Mouse (Mus musculus) liver, embryonic 15.5 days (tissue): ENCODE data around the gene Hmgb1. TPM values are rescaled to one million over a fixed set of nuclear protein-coding genes. Genes with fewer than 3 reads are reported as not detected.
A peak's percentile ranks its signal among the peaks of the same experiment; 100 is the strongest.

ENCODE experiments used
- ATAC-seq: fragments of 200-750 bp; cut with Nextera tagmentation; 2 replicates; pipeline ENCODE4 v1.8.0; 2017; ENCODE audit warnings: moderate number of reproducible peaks, mild to moderate bottlenecking, moderate library complexity; ENCODE audit not compliant: insufficient read depth
- H3K27ac ChIP-seq: fragments of 300-500 bp; sonication (generic); replicated peaks from 2 replicates; pipeline ENCODE4 v1.5.1; 2015; ENCODE audit warnings: mild to moderate bottlenecking, inconsistent platforms
- H3K27me3 ChIP-seq: fragments of 300-500 bp; sonication (generic); 2 replicates; pipeline ENCODE4 v1.6.1; 2015; ENCODE audit warnings: mild to moderate bottlenecking, inconsistent platforms
- H3K36me3 ChIP-seq: fragments of 300-500 bp; sonication (generic); replicated peaks from 2 replicates; pipeline ENCODE4 v1.6.1; 2015; ENCODE audit warnings: moderate library complexity, mild to moderate bottlenecking, inconsistent platforms
- H3K4me1 ChIP-seq: fragments of 300-500 bp; sonication (generic); replicated peaks from 2 replicates; pipeline ENCODE4 v1.6.1; 2015; ENCODE audit warnings: inconsistent platforms
- H3K4me2 ChIP-seq: fragments of 300-500 bp; sonication (generic); 2 replicates; pipeline ENCODE4 v1.6.1; 2015; ENCODE audit warnings: moderate library complexity, mild to moderate bottlenecking, inconsistent platforms
- H3K4me3 ChIP-seq: fragments of 300-500 bp; sonication (generic); replicated peaks from 2 replicates; pipeline ENCODE4 v1.5.1; 2015; ENCODE audit warnings: mild to moderate bottlenecking, inconsistent platforms
- H3K9ac ChIP-seq: fragments of 300-500 bp; sonication (generic); 2 replicates; pipeline ENCODE4 v1.6.1; 2015; ENCODE audit warnings: moderate library complexity, mild to moderate bottlenecking, inconsistent platforms
- H3K9me3 ChIP-seq: fragments of 300-500 bp; sonication (generic); replicated peaks from 2 replicates; pipeline ENCODE4 v1.6.1; 2016; ENCODE audit warnings: inconsistent platforms
- WGBS: fragments of 180-500 bp; shearing (Covaris S2); methylation state at CpG from one replicate; pipeline ENCODE4 v1.1.7; 2015; ENCODE audit warnings: mixed read lengths; ENCODE audit not compliant: insufficient replicate concordance; 5-methylcytosine and 5-hydroxymethylcytosine counted together
- polyA plus RNA-seq: library from polyadenylated mRNA; unstranded; fragments of >200 nt; fragmentation: Nextera tagmentation; extraction: Ambion mirVana; gene quantifications from 2 replicates; pipeline ENCODE4 v1.2.1, GENCODE M21; 2015

Hmgb1 gene
- polyA plus RNA-seq, 1 experiment from 2014 or later, result 440 TPM

DNA sequence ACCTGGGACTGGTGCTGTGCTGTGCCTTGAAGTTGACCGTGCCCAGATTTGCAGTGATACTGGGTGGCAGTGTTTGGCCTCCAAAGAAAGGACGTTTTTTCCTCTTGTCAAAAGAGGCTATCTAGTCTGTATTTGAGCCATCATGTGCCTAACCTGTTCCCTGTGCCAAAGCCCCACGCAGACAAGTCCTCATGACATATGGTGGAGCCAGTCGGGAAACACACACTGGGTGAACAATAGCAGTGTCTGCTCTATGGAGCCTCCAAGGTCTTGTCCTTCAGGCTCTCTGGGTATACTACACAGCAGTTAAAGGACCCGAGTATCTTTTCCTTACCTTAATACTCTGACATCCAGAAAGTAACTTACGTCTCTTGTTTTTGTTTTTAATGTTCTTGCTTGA, 141.0 kb downstream of the Hmgb1 start:
- 74% methylated on average over 6 of the region's 6 CpGs for WGBS
- Histone ChIP-seq H3K4me1 (no peaks in the 10 kb centered on the region), H3K27ac (no peak overlapping the region), H3K4me3 (no peak overlapping the region), H3K9ac (no peak overlapping the region), H3K27me3 (no peaks in the 10 kb centered on the region), H3K9me3 (no peaks in the 10 kb centered on the region), H3K36me3 (peaks cover 27% of the 10 kb centered on the region), H3K4me2 (no peak overlapping the region)
- no peak for ATAC-seq

GRCm38 (mm10) chr5:149039825-149040224, 144.5 kb downstream of the Hmgb1 start:
- no peaks in the 10 kb centered on the region for H3K27me3 ChIP-seq
- H3K36me3 ChIP-seq, result peaks cover 5% of the 10 kb centered on the region; the same call in 1 of the 2 replicates
- no peak for ATAC-seq
- no peak overlapping the region for H3K9ac ChIP-seq
- no peak overlapping the region for H3K4me3 ChIP-seq
- no peaks in the 10 kb centered on the region for H3K4me1 ChIP-seq
- WGBS, result 81% methylated on average over 5 of the region's 5 CpGs
- no peaks in the 10 kb centered on the region for H3K9me3 ChIP-seq
- H3K4me2 ChIP-seq, result no peak overlapping the region
- H3K27ac ChIP-seq, result no peak overlapping the region

GRCm38 (mm10) chr5:149037729-149038128, 146.6 kb downstream of the Hmgb1 start:
- no peaks in the 10 kb centered on the region for H3K9me3 ChIP-seq
- H3K4me2 ChIP-seq, result no peak overlapping the region
- no peak overlapping the region for H3K4me3 ChIP-seq
- 0 out of 2 replicates have a peak, but pooled peaks cover 4% of the 10 kb centered on the region for H3K36me3 ChIP-seq
- no peak overlapping the region for H3K9ac ChIP-seq
- no peak overlapping the region for H3K27ac ChIP-seq
- no peak for ATAC-seq
- no peaks in the 10 kb centered on the region for H3K27me3 ChIP-seq
- no peaks in the 10 kb centered on the region for H3K4me1 ChIP-seq
- 42% methylated on average over 10 of the region's 10 CpGs for WGBS

GRCm38 (mm10) chr5:149036920-149037319, 147.4 kb downstream of the Hmgb1 start:
- 74% methylated on average over 3 of the region's 3 CpGs for WGBS

DNA sequence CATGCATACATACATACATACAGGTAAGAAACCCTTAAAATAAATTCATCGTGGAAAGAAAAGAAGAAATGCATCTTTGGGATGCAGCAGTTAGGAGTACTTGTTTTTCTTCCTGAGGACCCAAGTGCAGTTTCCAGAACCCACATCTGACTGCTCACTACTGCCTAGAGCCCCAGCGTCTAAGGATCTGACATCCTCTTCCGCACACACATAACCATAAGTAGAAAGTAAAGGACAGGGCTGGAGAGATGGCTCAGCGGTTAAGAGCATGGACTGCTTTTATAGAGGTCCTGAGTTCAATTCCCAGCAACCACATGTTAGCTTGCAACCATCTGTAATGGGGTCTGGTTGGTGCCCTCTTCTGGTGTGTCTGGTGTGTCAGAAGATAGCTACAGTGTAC, 151.9 kb downstream of the Hmgb1 start:
- ATAC-seq, result no peak
- H3K4me3 ChIP-seq, result no peak overlapping the region
- H3K9me3 ChIP-seq, result no peaks in the 10 kb centered on the region
- H3K27me3 ChIP-seq, result no peaks in the 10 kb centered on the region
- H3K36me3 ChIP-seq, result no peaks in the 10 kb centered on the region
- no peak overlapping the region for H3K27ac ChIP-seq
- no peak overlapping the region for H3K4me2 ChIP-seq
- peaks cover 30% of the 10 kb centered on the region for H3K4me1 ChIP-seq
- WGBS, result 86% methylated on average over 4 of the region's 4 CpGs
- H3K9ac ChIP-seq, result no peak overlapping the region

More at GRCm38 (mm10) chr5:149036920-149037319, 147.4 kb downstream of the Hmgb1 start:
- Histone ChIP-seq H3K9me3 (no peaks in the 10 kb centered on the region), H3K27me3 (no peaks in the 10 kb centered on the region), H3K36me3 (0 out of 2 replicates have a peak, but pooled peaks cover 4% of the 10 kb centered on the region), H3K9ac (no peak overlapping the region), H3K4me1 (0 out of 2 replicates have a peak, but pooled peaks cover under 1% of the 10 kb centered on the region), H3K27ac (no peak overlapping the region), H3K4me2 (no peak overlapping the region), H3K4me3 (no peak overlapping the region)
- ATAC-seq, result no peak

DNA sequence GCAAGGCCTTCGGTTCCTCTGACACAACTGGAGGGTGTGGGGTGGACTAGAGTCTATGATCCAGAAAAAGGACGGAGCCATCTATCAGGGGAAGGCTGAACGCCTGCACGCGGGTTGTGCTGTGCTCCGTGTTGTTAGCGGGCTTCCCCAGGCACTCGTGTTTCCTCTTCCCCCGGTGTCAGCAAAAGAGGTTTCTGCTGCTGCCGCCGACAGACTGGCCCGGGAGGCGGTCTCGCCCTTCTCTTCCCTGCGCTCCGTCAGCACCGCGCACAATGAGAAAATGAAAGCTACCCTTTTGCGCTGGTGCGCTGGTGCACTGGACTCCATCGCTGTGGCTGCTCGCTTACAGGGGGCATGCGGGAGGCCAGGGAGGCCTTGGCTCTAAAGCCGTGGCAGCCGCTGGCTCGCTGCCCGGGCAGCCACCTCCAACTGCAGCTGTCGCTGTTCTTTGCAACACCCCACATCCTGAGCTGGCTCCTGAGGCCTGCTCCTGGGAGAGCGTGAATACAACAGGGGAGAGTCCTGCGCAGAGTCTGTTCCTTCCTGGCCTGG, 153.0 kb downstream of the Hmgb1 start:
- no peaks in the 10 kb centered on the region for H3K36me3 ChIP-seq
- 3% methylated on average over 30 of the region's 30 CpGs for WGBS
- H3K27me3 ChIP-seq, result no peaks in the 10 kb centered on the region
- peak overlapping the region; percentile 78 for H3K4me2 ChIP-seq
- H3K9ac ChIP-seq, result peak overlapping the region; percentile 60
- H3K9me3 ChIP-seq, result no peaks in the 10 kb centered on the region
- peak overlapping the region; percentile 73 for H3K27ac ChIP-seq
- peaks cover 30% of the 10 kb centered on the region for H3K4me1 ChIP-seq
- ATAC-seq, result peak; percentile 60
- H3K4me3 ChIP-seq, result peak overlapping the region; percentile 55

DNA sequence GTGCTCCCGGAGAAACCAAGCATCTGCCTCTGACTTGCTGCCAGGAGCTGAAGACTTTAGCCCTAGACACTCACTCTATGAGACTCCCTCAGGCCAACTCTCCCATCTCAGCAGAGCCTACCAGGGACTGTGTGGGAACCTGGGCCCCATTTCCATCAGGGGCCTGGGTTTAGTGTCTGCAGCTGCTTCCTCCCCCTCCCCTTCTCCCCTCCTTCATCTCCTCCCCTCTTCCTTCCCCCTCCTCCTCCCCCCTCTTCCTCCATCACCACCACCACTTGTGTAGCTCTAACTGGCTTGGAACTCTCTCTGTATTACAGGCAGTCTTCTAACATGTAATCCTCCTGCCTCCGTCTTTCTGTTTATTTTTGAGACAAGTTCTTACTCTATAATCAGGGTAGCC, 154.2 kb downstream of the Hmgb1 start:
- H3K9me3 ChIP-seq, result no peaks in the 10 kb centered on the region
- no peak overlapping the region for H3K27ac ChIP-seq
- no peak overlapping the region for H3K9ac ChIP-seq
- no peak overlapping the region for H3K4me2 ChIP-seq
- 55% methylated on average over 2 of the region's 2 CpGs for WGBS
- no peak for ATAC-seq
- no peak overlapping the region for H3K4me3 ChIP-seq
- no peaks in the 10 kb centered on the region for H3K27me3 ChIP-seq
- peaks cover 30% of the 10 kb centered on the region for H3K4me1 ChIP-seq
- no peaks in the 10 kb centered on the region for H3K36me3 ChIP-seq

DNA sequence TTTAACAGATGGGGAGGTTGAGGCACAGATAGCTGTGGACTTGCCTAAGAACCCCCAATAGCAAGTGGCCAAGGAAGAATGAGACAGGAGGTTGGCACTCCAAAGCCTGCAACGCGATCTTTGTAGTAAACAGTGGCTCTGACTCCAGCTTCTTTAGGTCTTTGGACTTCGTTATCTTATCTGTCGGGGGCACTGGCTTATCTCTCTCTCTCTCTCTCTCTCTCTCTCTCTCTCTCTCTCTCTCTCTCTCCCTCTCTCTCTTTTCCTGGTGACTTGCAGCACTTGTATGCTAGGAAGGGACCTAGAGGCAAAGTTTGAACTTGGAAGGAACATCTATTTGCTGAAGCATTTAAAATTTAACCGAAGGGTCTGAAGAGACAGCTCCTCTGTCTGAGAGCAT, 155.9 kb downstream of the Hmgb1 start:
- WGBS, result 19% methylated on average over 5 of the region's 5 CpGs
- no peak for ATAC-seq
- no peak overlapping the region for H3K27ac ChIP-seq
- H3K9me3 ChIP-seq, result no peaks in the 10 kb centered on the region
- H3K4me1 ChIP-seq, result peaks cover 30% of the 10 kb centered on the region
- H3K4me3 ChIP-seq, result no peak overlapping the region
- no peaks in the 10 kb centered on the region for H3K36me3 ChIP-seq
- H3K9ac ChIP-seq, result no peak overlapping the region
- no peak overlapping the region for H3K4me2 ChIP-seq
- H3K27me3 ChIP-seq, result no peaks in the 10 kb centered on the region

DNA sequence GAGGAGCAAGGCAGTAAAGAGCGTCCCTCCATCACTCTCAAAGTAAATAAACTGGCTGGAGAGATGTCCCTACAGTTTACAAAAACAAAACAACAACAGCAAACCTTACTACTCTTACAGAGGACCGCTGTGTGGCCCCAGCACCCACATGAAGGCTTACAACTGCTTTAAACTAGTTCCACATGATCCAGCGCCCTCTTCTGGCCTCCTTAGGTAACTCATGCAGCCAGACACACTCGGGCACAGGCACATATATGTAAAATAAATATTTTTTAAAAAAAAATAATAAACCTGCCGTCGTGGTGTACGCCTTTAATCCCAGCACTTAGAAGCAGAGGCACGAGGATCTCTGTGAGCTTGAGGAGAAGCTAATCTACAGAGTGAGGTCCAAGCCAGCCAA, 156.9 kb downstream of the Hmgb1 start:
- no peak overlapping the region for H3K9ac ChIP-seq
- no peak overlapping the region for H3K27ac ChIP-seq
- H3K4me3 ChIP-seq, result no peak overlapping the region
- no peaks in the 10 kb centered on the region for H3K9me3 ChIP-seq
- no peak overlapping the region for H3K4me2 ChIP-seq
- ATAC-seq, result no peak
- H3K36me3 ChIP-seq, result no peaks in the 10 kb centered on the region
- 68% methylated on average over 8 of the region's 8 CpGs for WGBS
- peaks cover 30% of the 10 kb centered on the region for H3K4me1 ChIP-seq
- no peaks in the 10 kb centered on the region for H3K27me3 ChIP-seq

DNA sequence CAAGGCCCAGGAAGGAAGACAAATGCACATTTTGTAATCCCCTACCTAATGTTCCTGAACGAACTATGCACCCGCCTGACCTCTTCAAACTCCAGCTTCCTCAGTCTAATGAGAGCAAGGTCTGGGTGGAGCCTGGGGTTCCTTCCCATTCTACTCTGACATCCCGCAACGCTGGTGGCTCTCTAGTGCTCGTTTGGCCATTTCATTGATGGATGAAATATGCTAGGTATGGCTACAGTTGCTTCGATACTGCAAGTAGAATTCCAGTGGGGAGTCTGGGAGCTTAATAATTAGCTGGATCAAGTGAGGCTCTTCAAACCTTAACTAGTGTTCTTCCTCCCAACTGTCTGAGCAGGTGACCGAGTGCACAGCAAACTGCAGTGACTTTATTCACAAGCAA, 163.2 kb downstream of the Hmgb1 start:
- 30% methylated on average over 7 of the region's 7 CpGs for WGBS
- H3K4me2 ChIP-seq, result peak overlapping the region; percentile 34; the same call in 1 of the 2 replicates
- no peak overlapping the region for H3K27ac ChIP-seq
- no peaks in the 10 kb centered on the region for H3K36me3 ChIP-seq
- no peaks in the 10 kb centered on the region for H3K9me3 ChIP-seq
- no peak overlapping the region for H3K9ac ChIP-seq
- H3K4me1 ChIP-seq, result peaks cover 9% of the 10 kb centered on the region
- no peak overlapping the region for H3K4me3 ChIP-seq
- no peak for ATAC-seq
- no peaks in the 10 kb centered on the region for H3K27me3 ChIP-seq

- H3K27me3 ChIP-seq, result no peaks in the 10 kb centered on the region
- H3K27ac ChIP-seq, result no peak overlapping the region
- H3K4me3 ChIP-seq, result no peak overlapping the region
- ATAC-seq, result no peak
- H3K4me1 ChIP-seq, result peaks cover 14% of the 10 kb centered on the region
- H3K9me3 ChIP-seq, result no peaks in the 10 kb centered on the region
- 62% methylated on average over 16 of the region's 16 CpGs for WGBS
- H3K36me3 ChIP-seq, result no peaks in the 10 kb centered on the region
- H3K9ac ChIP-seq, result no peak overlapping the region
- peak overlapping the region; percentile 34; the same call in 1 of the 2 replicates for H3K4me2 ChIP-seq
These were observed 163.6 kb downstream of the Hmgb1 start for GRCm38 (mm10) chr5:149020681-149021062.
